Mouse (Mus musculus): ENCODE results near the gene Fam114a1.

- no peak for TF ChIP-seq GATA1 (IDR thresholded peaks at IDR 0.05; ENCODE audit: borderline replicate concordance, low read length)
- no peak for TF ChIP-seq FLI1 (IDR thresholded peaks at IDR 0.05; ENCODE audit: low read length)
Observed at GRCm38 (mm10) chr5:65076087-65076486, 106.2 kb downstream of the Fam114a1 start.

Data from megakaryocyte, embryonic 14.5 days (primary cell).